Comparison of ENCODE assay signal across 7 mouse cellular contexts in the genomic region with DNA sequence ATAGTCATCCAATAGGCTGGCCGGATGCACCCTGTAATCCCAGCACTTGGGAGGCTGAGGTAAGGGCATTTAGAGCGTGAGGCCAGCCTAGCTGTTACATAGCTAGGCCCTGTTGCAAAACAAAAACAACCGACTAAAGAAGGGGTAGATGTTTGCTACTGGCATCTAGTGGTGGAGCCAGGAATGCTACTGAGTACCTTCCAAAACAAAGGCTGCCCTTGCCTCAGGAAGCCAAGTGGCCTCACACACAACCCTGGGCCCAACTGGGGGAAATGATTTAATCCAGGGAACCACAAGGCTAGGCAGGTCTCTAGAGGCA. TPM values are rescaled to one million over a fixed set of nuclear protein-coding genes. Genes with fewer than 3 reads are reported as not detected.
DNase-seq lines count a peak whose midpoint lies in the region; ATAC-seq and TF ChIP-seq lines count a peak whose summit lies in the region.

No protein-coding gene starts in this region.

- no peaks in the 10 kb centered on the region for H3K9me3 ChIP-seq in forebrain, embryonic 11.5 days (ENCODE audit: control insufficient read depth, low read length)
- no peaks in the 10 kb centered on the region for H3K9me3 ChIP-seq in intestine, embryonic 14.5 days (ENCODE audit: control insufficient read depth, low read length)

- WGBS in forebrain, embryonic 11.5 days, result 21% methylated on average over 3 of the region's 3 CpGs
- WGBS in intestine, embryonic 14.5 days, result 33% methylated on average over 3 of the region's 3 CpGs
- WGBS in lung, adult 2 months, result 12% methylated on average over 3 of the region's 3 CpGs

- H3K4me1 ChIP-seq in forebrain, embryonic 11.5 days (replicated peaks; ENCODE audit: control insufficient read depth, insufficient read depth, low read length), result peaks cover 41% of the 10 kb centered on the region
- H3K4me1 ChIP-seq in intestine, embryonic 14.5 days (replicated peaks; ENCODE audit: control insufficient read depth, insufficient read depth, low read length), result peaks cover 38% of the 10 kb centered on the region
- peaks cover 43% of the 10 kb centered on the region for H3K4me1 ChIP-seq in lung, adult 2 months (ENCODE audit: control insufficient read depth, insufficient read depth, low read length)

- no peak for ATAC-seq in forebrain, embryonic 11.5 days (replicated peaks; ENCODE audit: low FRiP score)
- ATAC-seq in intestine, embryonic 14.5 days (replicated peaks; ENCODE audit: low FRiP score, low TSS enrichment, low read depth), result no peak

- H3K27me3 ChIP-seq in forebrain, embryonic 11.5 days (ENCODE audit: control insufficient read depth, insufficient read depth, low read length), result peaks cover 4% of the 10 kb centered on the region; the same call in 1 of the 2 replicates
- no peaks in the 10 kb centered on the region for H3K27me3 ChIP-seq in intestine, embryonic 14.5 days (replicated peaks; ENCODE audit: control insufficient read depth, insufficient read depth, low read length)

- H3K4me3 ChIP-seq in forebrain, embryonic 11.5 days (ENCODE audit: low read depth, low read length), result no peak overlapping the region
- H3K4me3 ChIP-seq in intestine, embryonic 14.5 days (ENCODE audit: low read depth, low read length), result no peak overlapping the region
- no peak overlapping the region for H3K4me3 ChIP-seq in lung, adult 2 months (replicated peaks; ENCODE audit: extremely low read depth, low read depth, low read length)

- peak overlapping the region; percentile 20; the same call in 1 of the 2 replicates for H3K9ac ChIP-seq in forebrain, embryonic 11.5 days (ENCODE audit: low read length)
- H3K9ac ChIP-seq in intestine, embryonic 14.5 days (ENCODE audit: low read length), result no peak overlapping the region

- no peaks in the 10 kb centered on the region; the same call in 1 of the 2 replicates for H3K36me3 ChIP-seq in forebrain, embryonic 11.5 days (ENCODE audit: control insufficient read depth, insufficient read depth, low read length)
- H3K36me3 ChIP-seq in intestine, embryonic 14.5 days (ENCODE audit: control insufficient read depth, insufficient read depth, low read length), result no peaks in the 10 kb centered on the region

- no peak overlapping the region for H3K4me2 ChIP-seq in forebrain, embryonic 11.5 days (ENCODE audit: low read depth, low read length, severe bottlenecking)
- H3K4me2 ChIP-seq in intestine, embryonic 14.5 days (ENCODE audit: low read length), result no peak overlapping the region

- DNase-seq in A20 (ENCODE audit: low read depth, low spot score) (peak; percentile 31), ES-CJ7 (ENCODE audit: low read depth, low spot score) (peak; percentile 76)
- no peak for DNase-seq in forebrain, embryonic 11.5 days (ENCODE audit: low spot score)
- no peak for DNase-seq in intestine, embryonic 14.5 days (ENCODE audit: low spot score)
- DNase-seq in lung, adult 2 months, result no peak
- no peak for DNase-seq in thymus, postnatal 36 days
- no peak for DNase-seq in frontal cortex, postnatal 36 days (ENCODE audit: low spot score in 2 of 2)

- TF ChIP-seq CTCF in lung, adult 2 months (IDR thresholded peaks at IDR 0.05; ENCODE audit: insufficient read depth, low read length), result peak; percentile 41; the same call in 1 of the 2 replicates

- TF ChIP-seq POLR2A in lung, adult 2 months (IDR thresholded peaks at IDR 0.05; ENCODE audit: borderline replicate concordance, extremely low read depth, low read depth, low read length), result no peak

- H3K27ac ChIP-seq in forebrain, embryonic 11.5 days (ENCODE audit: low read depth, low read length), result no peak overlapping the region
- H3K27ac ChIP-seq in intestine, embryonic 14.5 days (ENCODE audit: low read depth), result 0 out of 2 replicates have a peak overlapping the region, but pooled peaks have one; percentile 35

RNA-seq across cellular contexts. Expression of a gene that starts 3.1 kb away (rescaled TPM):
- polyA plus RNA-seq in forebrain, embryonic 11.5 days (2014; fragmentation: Nextera tagmentation; extraction: Ambion mirVana), result 3.0 and 3.1 TPM in 2 replicates
- polyA plus RNA-seq in intestine, embryonic 14.5 days (2014; fragmentation: Nextera tagmentation; extraction: Ambion mirVana), result 3.3 and 4.1 TPM in 2 replicates
- polyA plus RNA-seq in lung, adult 2 months (2012; rRNA removed), result 2.0 and 2.8 TPM in 2 replicates

RNA-seq across cellular contexts. Expression of a gene that starts 24.6 kb away (rescaled TPM):
- 5.0 and 5.7 TPM in 2 replicates for polyA plus RNA-seq in forebrain, embryonic 11.5 days (2014; fragmentation: Nextera tagmentation; extraction: Ambion mirVana)
- 4.3 and 5.2 TPM in 2 replicates for polyA plus RNA-seq in intestine, embryonic 14.5 days (2014; fragmentation: Nextera tagmentation; extraction: Ambion mirVana)
- 20.2 and 21.9 TPM in 2 replicates for polyA plus RNA-seq in lung, adult 2 months (2012; rRNA removed)

RNA-seq across cellular contexts. Expression of a gene that starts 38.2 kb away (rescaled TPM):
- polyA plus RNA-seq in forebrain, embryonic 11.5 days (2014; fragmentation: Nextera tagmentation; extraction: Ambion mirVana), result 34.6 and 37.7 TPM in 2 replicates
- 23.7 and 25.0 TPM in 2 replicates for polyA plus RNA-seq in intestine, embryonic 14.5 days (2014; fragmentation: Nextera tagmentation; extraction: Ambion mirVana)
- polyA plus RNA-seq in lung, adult 2 months (2012; rRNA removed), result 72.5 and 81.8 TPM in 2 replicates

RNA-seq across cellular contexts. Expression of a gene that starts 39.8 kb away (rescaled TPM):
- polyA plus RNA-seq in forebrain, embryonic 11.5 days (2014; fragmentation: Nextera tagmentation; extraction: Ambion mirVana), result 52.7 and 72.3 TPM in 2 replicates
- polyA plus RNA-seq in intestine, embryonic 14.5 days (2014; fragmentation: Nextera tagmentation; extraction: Ambion mirVana), result 85.9 and 87.0 TPM in 2 replicates
- polyA plus RNA-seq in lung, adult 2 months (2012; rRNA removed), result 87.5 and 99.1 TPM in 2 replicates

Comparison
In these comparisons a context has a peak if more than half of its experiments do, and no peak if none do; other contexts are left out.
1. DNase-seq: peak in A20 (single experiment) and ES-CJ7 (single experiment); none in forebrain, embryonic 11.5 days (single experiment), intestine, embryonic 14.5 days (single experiment), lung, adult 2 months (single experiment), thymus, postnatal 36 days (0 of 2) and frontal cortex, postnatal 36 days (0 of 2).